Mouse (Mus musculus) intestine, postnatal 0 days (tissue): ENCODE results near the gene Lrp2bp. TPM values are rescaled to one million over a fixed set of nuclear protein-coding genes. Genes with fewer than 3 reads are reported as not detected.

Source experiments
- ATAC-seq: fragments of 200-750 bp; cut with Nextera tagmentation; 2 replicates; pipeline ENCODE4 v1.8.0; 2017; ENCODE audit warnings: mild to moderate bottlenecking, moderate TSS enrichment, moderate library complexity
- H3K27ac ChIP-seq: fragments of 300-500 bp; sonication (generic); 2 replicates; pipeline ENCODE4 v1.5.1; 2014; ENCODE audit warnings: mild to moderate bottlenecking, low read depth, low read length, moderate library complexity
- H3K27me3 ChIP-seq: fragments of 300-500 bp; sonication (generic); replicated peaks from 2 replicates; pipeline ENCODE4 v1.6.1; 2014; ENCODE audit warnings: low read length, mixed read lengths; ENCODE audit not compliant: control insufficient read depth, insufficient read depth
- H3K36me3 ChIP-seq: fragments of 300-500 bp; sonication (generic); 2 replicates; pipeline ENCODE4 v1.6.1; 2014; ENCODE audit warnings: mild to moderate bottlenecking, moderate library complexity; ENCODE audit not compliant: control insufficient read depth, insufficient read depth
- H3K4me1 ChIP-seq: fragments of 300-500 bp; sonication (generic); replicated peaks from 2 replicates; pipeline ENCODE4 v1.6.1; 2014; ENCODE audit warnings: antibody characterized with exemption, low read length, mixed read lengths; ENCODE audit not compliant: control insufficient read depth, insufficient read depth
- H3K4me2 ChIP-seq: fragments of 300-500 bp; sonication (generic); replicated peaks from 2 replicates; pipeline ENCODE4 v1.6.1; 2014; ENCODE audit warnings: low read depth, mild to moderate bottlenecking, moderate library complexity
- H3K4me3 ChIP-seq: fragments of 300-500 bp; sonication (generic); 2 replicates; pipeline ENCODE4 v1.5.1; 2014; ENCODE audit warnings: low read depth, low read length
- H3K9ac ChIP-seq: fragments of 300-500 bp; sonication (generic); 2 replicates; pipeline ENCODE4 v1.6.1; 2014; ENCODE audit warnings: mild to moderate bottlenecking, low read depth, low read length
- H3K9me3 ChIP-seq: fragments of 300-500 bp; sonication (generic); 2 replicates; pipeline ENCODE4 v1.6.1; 2016; ENCODE audit warnings: mixed run types; ENCODE audit not compliant: control insufficient read depth
- CTCF ChIP-seq: sonication (generic); IDR thresholded peaks from 2 replicates; pipeline ENCODE4 v1.5.1; 2016; ENCODE audit warnings: low read depth, mild to moderate bottlenecking, control low read depth, antibody characterized with exemption, moderate library complexity
- WGBS: fragments of 180-500 bp; shearing (Covaris S2); extraction: QIAGEN DNeasy Blood & Tissue Kit; methylation state at CpG from one replicate; pipeline ENCODE4 v1.1.7; 2014; 5-methylcytosine and 5-hydroxymethylcytosine counted together
- polyA plus RNA-seq: library from polyadenylated mRNA; unstranded; fragments of >200 nt; fragmentation: Nextera tagmentation; extraction: Ambion mirVana; gene quantifications from 2 replicates; pipeline ENCODE4 v1.2.1, GENCODE M21; 2015

Lrp2bp gene
- polyA plus RNA-seq, 1 experiment from 2014 or later = 0.44 TPM

DNA sequence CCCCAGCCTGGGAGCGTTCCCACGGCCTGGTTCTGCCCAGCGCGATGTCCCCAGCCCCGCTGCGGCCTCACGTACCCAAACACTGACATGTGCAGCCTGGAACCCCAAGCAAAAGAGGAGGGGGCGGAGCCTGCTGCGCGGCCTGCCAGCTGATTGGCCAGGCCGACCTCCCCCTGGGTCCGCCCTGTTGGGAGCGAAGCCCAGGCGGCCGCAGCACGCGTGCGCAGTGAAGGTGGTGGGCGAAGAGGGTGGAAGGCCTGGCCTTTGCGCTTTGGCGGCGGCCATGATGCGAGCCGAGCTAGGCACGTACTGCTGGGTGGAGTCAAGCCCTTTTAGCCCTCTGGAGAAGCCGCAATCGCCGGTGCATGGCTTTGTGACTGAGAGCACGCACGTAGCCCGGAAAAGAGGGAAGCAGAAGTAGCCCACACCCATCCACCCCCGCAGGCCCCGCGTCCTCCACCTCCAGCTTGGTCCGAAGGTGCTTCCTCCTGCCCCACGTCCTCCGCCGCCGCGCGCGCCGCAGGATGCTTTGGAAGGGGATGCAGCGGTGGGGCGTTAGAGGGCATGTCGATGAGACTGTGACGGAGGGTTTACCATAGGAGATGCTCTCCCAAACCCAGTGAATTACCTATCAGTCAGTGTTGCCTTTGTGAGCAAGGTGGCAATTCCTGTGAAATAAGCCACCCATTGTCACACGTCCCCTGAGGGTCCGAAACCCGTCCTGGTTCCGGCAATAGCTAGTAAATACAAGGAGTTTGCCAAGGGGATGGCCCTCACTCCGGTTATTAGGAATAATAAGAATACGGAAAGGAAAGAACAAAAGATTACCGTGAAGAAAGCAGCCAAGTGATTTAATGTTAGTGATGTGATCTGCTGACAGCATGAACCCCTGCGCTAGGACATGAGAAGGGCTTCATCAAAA lies 942 bp downstream of the Lrp2bp start:
- Histone ChIP-seq H3K27me3 (no peaks in the 10 kb centered on the region), H3K4me2 (peak overlapping the region; percentile 78), H3K9me3 (no peaks in the 10 kb centered on the region), H3K36me3 (peaks cover 10% of the 10 kb centered on the region; the same call in 1 of the 2 replicates), H3K27ac (peak overlapping the region; percentile 93), H3K4me3 (peak overlapping the region; percentile 50), H3K4me1 (no peaks in the 10 kb centered on the region; the same call in 1 of the 2 replicates), H3K9ac (peak overlapping the region; percentile 58)
- peak; percentile 29; the same call in 1 of the 2 replicates for TF ChIP-seq CTCF
- 5% methylated on average over 55 of the region's 55 CpGs for WGBS
- peak; percentile 98 for ATAC-seq

DNA sequence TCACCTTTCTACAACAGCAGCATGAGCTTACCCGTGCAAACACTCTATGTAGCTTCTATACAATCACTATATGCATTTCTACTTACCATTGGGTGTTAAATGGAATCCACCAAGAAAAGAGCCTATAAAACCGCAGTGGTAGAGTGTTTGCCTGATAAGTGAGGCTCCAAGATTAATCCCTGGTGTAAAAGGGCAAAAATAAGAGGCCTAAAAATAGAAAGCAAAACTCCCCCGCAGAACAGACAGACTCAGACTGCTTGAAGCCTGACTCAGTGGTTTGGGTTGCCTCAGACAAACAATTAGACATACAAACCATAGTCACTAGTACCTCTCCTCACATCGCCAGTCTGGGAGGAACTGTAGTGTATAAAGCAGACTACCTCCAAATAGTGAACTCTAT lies 6.5 kb downstream of the Lrp2bp start, which contains the start of gene Ankrd37:
Gene Ankrd37, minus strand, starts transcription at position 112 of the 400 bp plus-strand sequence.
- ATAC-seq = 0 out of 2 replicates have a peak, but pooled peaks have one; percentile 3
- WGBS = 37% methylated on average over 4 of the region's 4 CpGs
- peak within 1 kb of the TSS; percentile 19; the same call in 1 of the 2 replicates for H3K9ac ChIP-seq
- peaks cover 13% of the 10 kb centered on the region for H3K4me1 ChIP-seq
- no peaks in the 10 kb centered on the region for H3K36me3 ChIP-seq
- H3K27me3 ChIP-seq = no peaks in the 10 kb centered on the region
- no peak within 1 kb of the TSS for H3K4me3 ChIP-seq
- peak within 1 kb of the TSS; percentile 92 for H3K27ac ChIP-seq
- H3K4me2 ChIP-seq = peak within 1 kb of the TSS; percentile 40; the same call in 1 of the 2 replicates
- no peaks in the 10 kb centered on the region for H3K9me3 ChIP-seq
- no peak for TF ChIP-seq CTCF

DNA sequence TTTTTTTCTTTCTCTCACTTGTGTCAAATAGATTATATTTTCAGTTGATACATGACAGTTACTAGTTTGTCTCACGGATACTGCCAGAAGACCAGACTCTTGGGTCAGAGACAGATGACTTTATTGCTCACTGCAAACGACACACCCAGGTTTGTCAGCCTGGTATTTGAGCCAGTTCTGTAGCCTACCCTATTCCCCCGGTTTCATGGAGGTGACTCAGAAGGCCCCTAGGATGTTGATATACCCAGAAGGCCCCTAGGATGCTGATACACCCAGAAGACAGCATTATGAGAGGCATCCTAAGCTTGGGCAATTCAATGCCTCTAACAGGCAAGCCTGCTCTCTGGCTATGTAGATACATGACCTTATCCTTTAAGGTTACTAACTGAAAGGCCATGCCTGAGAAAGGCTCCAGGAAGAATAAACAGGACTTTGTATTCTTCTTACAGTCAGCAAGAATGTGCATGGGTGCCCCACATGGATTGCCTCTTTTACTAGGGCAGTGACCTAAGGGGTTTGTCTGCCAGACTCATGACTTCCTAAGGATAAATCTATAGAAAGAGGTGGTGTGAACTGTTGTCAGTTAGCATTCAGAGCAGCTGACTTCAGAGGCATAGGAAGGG lies 8.1 kb downstream of the Lrp2bp start:
- TF ChIP-seq CTCF = no peak

DNA sequence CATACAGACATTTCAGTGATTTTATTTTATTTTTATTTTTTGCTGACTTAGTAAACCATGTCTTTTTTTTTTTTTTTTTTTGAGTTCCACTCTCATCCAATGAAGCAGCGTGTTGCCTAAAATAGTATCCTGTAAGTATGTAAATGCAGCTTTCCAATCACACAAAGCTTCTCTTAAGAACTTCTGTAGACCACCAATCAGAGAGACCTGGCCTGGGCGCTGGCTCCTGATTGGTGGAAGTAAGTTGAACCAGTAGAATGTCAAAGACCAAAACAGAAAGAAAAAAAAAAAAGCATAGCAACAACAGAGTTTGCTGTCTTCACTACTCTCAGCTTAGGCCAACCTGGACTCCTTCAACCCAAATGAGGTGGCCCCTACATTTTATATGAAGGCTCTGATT lies 11.2 kb downstream of the Lrp2bp start:
- no peak for TF ChIP-seq CTCF
- Histone ChIP-seq H3K4me2 (peak overlapping the region; percentile 47), H3K9ac (no peak overlapping the region), H3K36me3 (no peaks in the 10 kb centered on the region), H3K4me3 (no peak overlapping the region), H3K4me1 (peaks cover 16% of the 10 kb centered on the region), H3K9me3 (no peaks in the 10 kb centered on the region), H3K27ac (peak overlapping the region; percentile 41; the same call in 1 of the 2 replicates), H3K27me3 (no peaks in the 10 kb centered on the region)
- 76% methylated on average over 2 of the region's 2 CpGs for WGBS
- no peak for ATAC-seq

More for the DNA sequence above, 8.1 kb downstream of the Lrp2bp start:
- H3K36me3 ChIP-seq = no peaks in the 10 kb centered on the region
- H3K27me3 ChIP-seq = no peaks in the 10 kb centered on the region
- 10% methylated on average over 3 of the region's 3 CpGs for WGBS
- H3K9me3 ChIP-seq = no peaks in the 10 kb centered on the region
- H3K4me2 ChIP-seq = no peak overlapping the region; the same call in 1 of the 2 replicates
- H3K9ac ChIP-seq = no peak overlapping the region
- peak overlapping the region; percentile 80 for H3K27ac ChIP-seq
- peaks cover 16% of the 10 kb centered on the region for H3K4me1 ChIP-seq
- H3K4me3 ChIP-seq = no peak overlapping the region
- peak; percentile 86 for ATAC-seq

DNA sequence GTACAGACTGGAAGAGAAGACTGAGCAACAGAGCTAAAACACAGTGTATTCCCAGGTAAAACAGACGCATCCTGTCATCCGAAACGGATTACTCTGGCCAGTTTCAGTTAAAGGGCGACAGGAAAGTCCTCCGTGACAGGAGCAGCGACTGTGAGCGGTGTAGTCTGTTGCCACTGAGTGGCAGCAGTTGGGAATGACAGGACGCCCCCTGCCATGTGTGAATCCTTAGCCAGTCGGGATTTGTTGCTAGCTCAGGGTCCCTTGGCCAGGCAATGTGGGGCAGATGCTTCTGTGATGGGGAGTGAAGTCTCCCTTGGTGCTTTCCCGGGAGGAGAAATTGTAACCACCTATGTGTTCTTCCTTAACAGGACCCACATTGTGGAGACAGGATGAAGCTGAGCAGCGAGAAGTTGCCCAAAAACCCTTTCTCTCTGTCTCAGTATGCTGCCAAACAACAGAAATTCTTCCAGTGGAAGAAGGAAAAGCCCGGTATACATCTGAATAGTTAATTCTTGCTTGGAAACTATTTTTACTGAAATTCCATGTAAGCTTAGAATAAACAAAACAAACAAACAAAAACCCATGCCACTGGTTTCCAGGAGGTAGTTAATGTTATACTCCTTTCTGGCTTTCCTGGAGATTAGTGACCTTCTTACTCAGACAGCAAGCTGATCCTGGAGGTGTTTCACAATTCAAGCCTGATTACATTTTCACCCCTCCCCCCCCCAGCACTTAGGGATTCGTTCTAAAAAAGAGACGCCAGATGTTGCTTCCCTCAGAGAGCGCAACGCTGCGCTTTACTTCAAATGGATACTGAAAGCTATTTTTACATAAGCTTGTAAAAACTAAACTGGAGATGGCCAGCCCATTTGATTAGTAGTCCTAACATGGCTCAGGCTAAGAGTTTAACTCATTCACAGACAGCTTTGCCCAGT lies 11.9 kb downstream of the Lrp2bp start:
- H3K4me3 ChIP-seq = 0 out of 2 replicates have a peak overlapping the region, but pooled peaks have one; percentile 11
- no peaks in the 10 kb centered on the region for H3K9me3 ChIP-seq
- no peaks in the 10 kb centered on the region for H3K27me3 ChIP-seq
- ATAC-seq = no peak
- H3K4me2 ChIP-seq = peak overlapping the region; percentile 47
- H3K27ac ChIP-seq = peak overlapping the region; percentile 41
- WGBS = 19% methylated on average over 17 of the region's 17 CpGs
- no peak overlapping the region for H3K9ac ChIP-seq
- peak; percentile 73 for TF ChIP-seq CTCF
- H3K36me3 ChIP-seq = no peaks in the 10 kb centered on the region
- peaks cover 11% of the 10 kb centered on the region for H3K4me1 ChIP-seq
